15 mouse cellular contexts compared by ENCODE assay signal in genomic region chr3:85603811-85604210, GRCm38 (mm10).
"Had no signal": no experiment of that assay in that cellular context is flagged by ENCODE, and none has a peak within 500 bp of the region (broad histone marks: within the 10 kb centered on the region; RNA-seq: fewer than 3 reads in every experiment).

No protein-coding gene starts in this region.

- H3K9ac ChIP-seq: liver, embryonic 15.5 days; neural tube, embryonic 12.5 days had no signal

- H3K4me1 ChIP-seq: liver, embryonic 15.5 days had no signal

- H3K9me3 ChIP-seq: liver, embryonic 15.5 days; midbrain, embryonic 10.5 days; neural tube, embryonic 12.5 days had no signal

- H3K27ac ChIP-seq: liver, embryonic 15.5 days; midbrain, embryonic 10.5 days; neural tube, embryonic 12.5 days had no signal

- H3K4me3 ChIP-seq: liver, embryonic 15.5 days; midbrain, embryonic 10.5 days; myocyte; neural tube, embryonic 12.5 days had no signal

- H3K4me2 ChIP-seq: liver, embryonic 11.5 days; liver, embryonic 15.5 days; neural tube, embryonic 12.5 days had no signal

- DNase-seq: kidney, adult 8-10 months; kidney, postnatal 25 days; lung, adult 2 months; lung, postnatal 4 days; midbrain, embryonic 14.5 days; right cerebral cortex, postnatal 4 days; spleen, adult 18-20 months; thymus, adult 18-20 months; thymus, postnatal 14 days had no signal

- ATAC-seq: lung, postnatal 0 days had no signal

- H3K36me3 ChIP-seq: neural tube, embryonic 12.5 days had no signal

- H3K27me3 ChIP-seq: liver, embryonic 15.5 days; neural tube, embryonic 12.5 days had no signal
